Mouse (Mus musculus) bone marrow macrophage, adult 2 months (primary cell): ENCODE results near the gene Vps52.

Source experiments
- CTCF ChIP-seq: IDR thresholded peaks from 2 replicates; pipeline ENCODE4 v1.5.1; 2012; ENCODE audit warnings: low read depth, mild to moderate bottlenecking, low read length, moderate library complexity
- POLR2A ChIP-seq: IDR thresholded peaks from 2 replicates; pipeline ENCODE4 v1.6.1; 2012; ENCODE audit warnings: mild to moderate bottlenecking, low read depth, low read length, borderline replicate concordance

DNA sequence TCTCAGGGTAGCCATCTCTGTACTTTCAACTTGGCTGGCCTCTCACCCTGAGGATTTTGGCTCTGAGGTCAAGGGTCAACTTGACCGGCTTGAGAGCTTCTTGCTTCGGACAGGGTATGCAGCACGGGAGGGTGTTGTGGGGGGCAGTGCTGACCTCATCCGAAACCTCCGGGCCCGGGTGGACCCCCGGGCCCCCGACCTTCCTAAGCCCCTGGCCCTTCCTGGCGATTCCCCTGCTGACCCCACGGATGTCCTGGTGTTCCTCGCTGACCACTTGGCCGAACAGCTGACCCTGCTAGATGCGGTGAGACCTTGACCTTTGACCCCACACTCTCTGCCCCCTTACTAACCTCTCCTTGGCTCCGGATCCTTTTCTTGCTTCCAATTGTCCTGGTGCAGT, 23.2 kb upstream of the Vps52 start:
- TF ChIP-seq POLR2A: no peak
- no peak for TF ChIP-seq CTCF
